Mouse (Mus musculus): Measurements from ENCODE around the gene Pknox1. TPM values are rescaled to one million over a fixed set of nuclear protein-coding genes. Genes with fewer than 3 reads are reported as not detected.
"Not testable (repeated sequence)": the region's sequence is repeated elsewhere in the genome, so short reads cannot be mapped to it uniquely, and the experiment has no call there.

The Pknox1 gene
- polyA plus RNA-seq, 1 experiment from 2014 or later = 39.4 TPM

DNA sequence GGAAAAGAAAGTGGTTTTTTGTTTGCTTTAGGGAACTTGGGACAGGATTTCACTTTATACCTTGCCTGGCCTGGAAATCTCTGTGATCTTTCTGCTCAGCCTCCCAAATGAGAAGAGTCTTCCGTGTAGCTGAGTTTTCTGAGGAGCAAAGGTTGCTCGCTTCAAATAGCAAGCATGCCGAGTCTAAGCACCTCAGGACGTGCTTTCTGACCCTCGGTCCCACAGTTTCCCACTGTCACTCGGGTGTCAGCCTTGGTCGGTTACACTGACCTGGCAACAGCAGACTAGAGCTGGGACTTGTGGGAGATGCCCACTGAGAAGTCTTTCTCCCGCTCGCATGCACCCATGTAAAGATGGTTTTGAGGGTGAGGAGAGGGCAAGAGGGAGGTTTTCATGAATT is 33.4 kb downstream of the Pknox1 start:
- Histone ChIP-seq H3K27me3 (replicated peaks; ENCODE audit: control insufficient read depth, insufficient read depth, low read length) (no peaks in the 10 kb centered on the region), H3K27ac (ENCODE audit: low read depth) (no peak overlapping the region), H3K4me1 (replicated peaks; ENCODE audit: control insufficient read depth, insufficient read depth, low read length) (no peaks in the 10 kb centered on the region), H3K9ac (ENCODE audit: low read length) (no peak overlapping the region), H3K36me3 (ENCODE audit: control insufficient read depth, insufficient read depth, low read length) (peaks cover 64% of the 10 kb centered on the region), H3K4me3 (ENCODE audit: low read depth, low read length) (no peak overlapping the region), H3K4me2 (ENCODE audit: low read length) (no peak overlapping the region), H3K9me3 (ENCODE audit: control insufficient read depth, low read length) (no peaks in the 10 kb centered on the region)
- no peak for DNase-seq (ENCODE audit: low spot score)
- WGBS = 90% methylated on average over 9 of the region's 9 CpGs
- no peak for ATAC-seq (replicated peaks; ENCODE audit: low FRiP score, low TSS enrichment, low read depth)

DNA sequence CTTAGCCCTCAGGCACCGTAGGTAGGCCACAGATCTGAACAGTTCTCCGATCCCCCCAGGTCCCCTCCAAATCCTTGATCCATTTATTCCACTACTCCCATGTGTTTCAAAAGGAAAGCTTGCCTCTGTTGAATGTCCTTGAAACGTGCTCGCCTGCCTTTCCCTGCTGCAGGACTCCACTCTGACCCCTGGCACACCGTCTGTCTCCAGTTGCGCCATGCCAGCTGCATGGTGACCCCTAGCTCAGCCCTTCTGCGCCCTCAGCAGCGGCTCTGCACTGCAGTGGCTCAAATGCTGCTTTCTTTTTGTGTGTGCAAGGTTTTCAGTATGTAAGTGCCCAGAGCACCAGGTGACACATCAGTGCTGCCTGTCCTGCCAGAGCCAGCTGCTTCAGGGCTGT is 34.1 kb downstream of the Pknox1 start:
- DNase-seq (ENCODE audit: low spot score) = no peak
- Histone ChIP-seq H3K9me3 (ENCODE audit: control insufficient read depth, low read length) (no peaks in the 10 kb centered on the region), H3K27ac (ENCODE audit: low read depth) (no peak overlapping the region), H3K36me3 (ENCODE audit: control insufficient read depth, insufficient read depth, low read length) (peaks cover 70% of the 10 kb centered on the region), H3K27me3 (replicated peaks; ENCODE audit: control insufficient read depth, insufficient read depth, low read length) (no peaks in the 10 kb centered on the region), H3K9ac (ENCODE audit: low read length) (no peak overlapping the region), H3K4me2 (ENCODE audit: low read length) (no peak overlapping the region), H3K4me1 (replicated peaks; ENCODE audit: control insufficient read depth, insufficient read depth, low read length) (no peaks in the 10 kb centered on the region), H3K4me3 (ENCODE audit: low read depth, low read length) (no peak overlapping the region)
- 92% methylated on average over 8 of the region's 8 CpGs for WGBS
- ATAC-seq (replicated peaks; ENCODE audit: low FRiP score, low TSS enrichment, low read depth) = no peak

DNA sequence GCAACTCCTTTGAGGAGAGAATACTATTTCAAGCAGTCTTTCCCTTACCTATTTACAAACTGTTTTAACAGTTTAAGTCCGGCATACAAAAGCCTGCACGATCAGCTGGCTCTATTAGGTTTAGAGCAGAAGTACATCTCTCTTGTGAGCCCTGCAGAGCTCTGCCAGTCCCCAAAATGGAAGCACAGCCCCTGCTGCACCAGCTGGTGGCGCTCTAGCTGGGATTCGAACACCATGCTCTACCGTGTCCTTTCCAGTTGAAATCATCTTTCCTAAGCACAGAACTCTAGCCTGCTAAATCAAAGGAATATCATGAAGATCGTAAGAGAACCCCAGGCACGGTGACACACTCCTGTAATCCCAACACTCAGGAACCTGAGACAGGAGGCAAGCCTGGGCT is 41.9 kb downstream of the Pknox1 start:
- DNase-seq (ENCODE audit: low spot score) (no peak), ATAC-seq (replicated peaks; ENCODE audit: low FRiP score, low TSS enrichment, low read depth) (no peak)
- Histone ChIP-seq H3K36me3 (ENCODE audit: control insufficient read depth, insufficient read depth, low read length) (peaks cover 52% of the 10 kb centered on the region), H3K9me3 (ENCODE audit: control insufficient read depth, low read length) (no peaks in the 10 kb centered on the region), H3K4me3 (ENCODE audit: low read depth, low read length) (no peak overlapping the region), H3K4me2 (ENCODE audit: low read length) (no peak overlapping the region), H3K9ac (ENCODE audit: low read length) (no peak overlapping the region), H3K27ac (ENCODE audit: low read depth) (no peak overlapping the region), H3K4me1 (replicated peaks; ENCODE audit: control insufficient read depth, insufficient read depth, low read length) (no peaks in the 10 kb centered on the region), H3K27me3 (replicated peaks; ENCODE audit: control insufficient read depth, insufficient read depth, low read length) (no peaks in the 10 kb centered on the region)
- WGBS = 83% methylated on average over 7 of the region's 7 CpGs

- Histone ChIP-seq H3K9me3 (ENCODE audit: control insufficient read depth, low read length) (no peaks in the 10 kb centered on the region), H3K36me3 (ENCODE audit: control insufficient read depth, insufficient read depth, low read length) (peaks cover 44% of the 10 kb centered on the region), H3K4me1 (replicated peaks; ENCODE audit: control insufficient read depth, insufficient read depth, low read length) (no peaks in the 10 kb centered on the region), H3K9ac (ENCODE audit: low read length) (no peak overlapping the region), H3K4me2 (ENCODE audit: low read length) (no peak overlapping the region), H3K27ac (ENCODE audit: low read depth) (no peak overlapping the region), H3K27me3 (replicated peaks; ENCODE audit: control insufficient read depth, insufficient read depth, low read length) (no peaks in the 10 kb centered on the region), H3K4me3 (ENCODE audit: low read depth, low read length) (no peak overlapping the region)
- DNase-seq (ENCODE audit: low spot score) = no peak
- WGBS = 81% methylated on average over 8 of the region's 8 CpGs
- ATAC-seq (replicated peaks; ENCODE audit: low FRiP score, low TSS enrichment, low read depth) = no peak
Observed at GRCm38 (mm10) chr17:31607256-31607951, 42.9 kb downstream of the Pknox1 start.

DNA sequence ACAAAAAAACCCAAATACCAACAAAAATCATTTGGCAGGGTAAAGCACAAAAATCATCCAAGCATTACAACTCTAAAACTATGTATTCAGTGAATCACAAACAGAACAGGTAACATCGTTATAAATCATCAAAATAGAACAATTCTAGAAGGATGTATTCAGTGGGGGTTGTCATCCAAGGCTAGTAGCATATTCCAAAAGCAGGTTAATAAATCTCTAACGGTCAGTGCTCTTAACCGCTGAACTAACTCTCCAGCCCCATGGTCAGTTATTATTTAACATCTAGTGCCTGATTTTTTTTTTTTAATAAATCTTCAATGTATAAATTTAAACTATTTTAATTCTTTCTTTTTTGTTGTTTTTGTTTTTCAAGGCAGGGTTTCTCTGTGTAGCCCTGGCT is 44.6 kb downstream of the Pknox1 start:
- not testable (repeated sequence) for H3K4me1 ChIP-seq (replicated peaks; ENCODE audit: control insufficient read depth, insufficient read depth, low read length); ATAC-seq (replicated peaks; ENCODE audit: low FRiP score, low TSS enrichment, low read depth); H3K27me3 ChIP-seq (replicated peaks; ENCODE audit: control insufficient read depth, insufficient read depth, low read length); H3K27ac ChIP-seq (ENCODE audit: low read depth); H3K4me3 ChIP-seq (ENCODE audit: low read depth, low read length); H3K9ac ChIP-seq (ENCODE audit: low read length); H3K4me2 ChIP-seq (ENCODE audit: low read length); DNase-seq (ENCODE audit: low spot score); H3K9me3 ChIP-seq (ENCODE audit: control insufficient read depth, low read length)
- WGBS = 90% methylated on average over 3 of the region's 3 CpGs
- H3K36me3 ChIP-seq (ENCODE audit: control insufficient read depth, insufficient read depth, low read length) = peaks cover 29% of the 10 kb centered on the region

GRCm38 (mm10) chr17:31609895-31610294 is 45.4 kb downstream of the Pknox1 start:
- no peak for DNase-seq (ENCODE audit: low spot score)
- Histone ChIP-seq H3K4me3 (ENCODE audit: low read depth, low read length) (no peak overlapping the region), H3K27ac (ENCODE audit: low read depth) (no peak overlapping the region), H3K27me3 (replicated peaks; ENCODE audit: control insufficient read depth, insufficient read depth, low read length) (no peaks in the 10 kb centered on the region), H3K36me3 (ENCODE audit: control insufficient read depth, insufficient read depth, low read length) (peaks cover 24% of the 10 kb centered on the region), H3K4me1 (replicated peaks; ENCODE audit: control insufficient read depth, insufficient read depth, low read length) (no peaks in the 10 kb centered on the region), H3K4me2 (ENCODE audit: low read length) (no peak overlapping the region), H3K9ac (ENCODE audit: low read length) (no peak overlapping the region), H3K9me3 (ENCODE audit: control insufficient read depth, low read length) (no peaks in the 10 kb centered on the region)
- no peak for ATAC-seq (replicated peaks; ENCODE audit: low FRiP score, low TSS enrichment, low read depth)
- WGBS = 85% methylated on average over 3 of the region's 3 CpGs

DNA sequence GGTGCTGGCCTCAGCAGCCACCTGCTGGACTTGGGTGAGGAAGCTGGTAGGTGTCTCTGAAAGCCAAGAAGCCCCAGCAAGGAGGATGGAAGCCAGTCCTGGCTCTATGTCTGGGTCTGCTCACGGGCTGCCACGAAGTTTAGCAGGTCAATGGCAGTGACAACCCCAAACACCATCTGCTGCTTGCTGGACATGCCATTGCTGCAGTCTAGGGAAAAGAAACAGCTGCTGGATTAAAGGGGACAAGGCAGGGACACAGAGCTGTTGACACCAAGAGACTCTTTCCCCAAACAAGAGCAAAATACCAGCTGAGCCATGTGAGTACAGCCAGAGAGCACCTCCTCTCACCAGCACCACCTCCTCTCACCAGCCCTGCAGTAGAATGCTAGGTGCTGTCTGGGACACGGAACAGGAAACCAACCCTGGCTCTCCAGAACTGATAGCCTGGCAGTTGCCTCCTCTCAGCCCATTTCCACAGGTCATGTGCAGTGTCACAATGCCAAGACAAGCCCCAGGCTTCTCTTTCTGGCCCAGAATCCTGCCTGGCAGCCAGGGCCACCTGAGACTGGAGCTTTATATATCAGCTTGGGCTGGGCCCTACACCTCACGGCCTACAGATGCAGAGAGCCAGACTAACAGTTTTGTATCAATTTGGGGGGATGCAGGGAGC is 48.7 kb downstream of the Pknox1 start:
- WGBS = 79% methylated on average over 4 of the region's 4 CpGs

GRCm38 (mm10) chr17:31623101-31623500 is 58.6 kb downstream of the Pknox1 start:
- Histone ChIP-seq H3K9me3 (ENCODE audit: control insufficient read depth, low read length) (no peaks in the 10 kb centered on the region), H3K4me2 (ENCODE audit: low read length) (no peak overlapping the region), H3K36me3 (ENCODE audit: control insufficient read depth, insufficient read depth, low read length) (no peaks in the 10 kb centered on the region), H3K4me1 (replicated peaks; ENCODE audit: control insufficient read depth, insufficient read depth, low read length) (no peaks in the 10 kb centered on the region), H3K4me3 (ENCODE audit: low read depth, low read length) (no peak overlapping the region), H3K27me3 (replicated peaks; ENCODE audit: control insufficient read depth, insufficient read depth, low read length) (no peaks in the 10 kb centered on the region), H3K27ac (ENCODE audit: low read depth) (no peak overlapping the region), H3K9ac (ENCODE audit: low read length) (no peak overlapping the region)
- no peak for ATAC-seq (replicated peaks; ENCODE audit: low FRiP score, low TSS enrichment, low read depth)
- 83% methylated on average over 4 of the region's 4 CpGs for WGBS
- no peak for DNase-seq (ENCODE audit: low spot score)

More for the DNA sequence above, 48.7 kb downstream of the Pknox1 start:
- no peak overlapping the region for H3K4me2 ChIP-seq (ENCODE audit: low read length)
- H3K4me3 ChIP-seq (ENCODE audit: low read depth, low read length) = no peak overlapping the region
- no peaks in the 10 kb centered on the region for H3K27me3 ChIP-seq (replicated peaks; ENCODE audit: control insufficient read depth, insufficient read depth, low read length)
- no peak for ATAC-seq (replicated peaks; ENCODE audit: low FRiP score, low TSS enrichment, low read depth)
- no peak for DNase-seq (ENCODE audit: low spot score)
- H3K9ac ChIP-seq (ENCODE audit: low read length) = no peak overlapping the region
- peaks cover 4% of the 10 kb centered on the region; the same call in 1 of the 2 replicates for H3K36me3 ChIP-seq (ENCODE audit: control insufficient read depth, insufficient read depth, low read length)
- no peak overlapping the region for H3K27ac ChIP-seq (ENCODE audit: low read depth)
- H3K4me1 ChIP-seq (replicated peaks; ENCODE audit: control insufficient read depth, insufficient read depth, low read length) = no peaks in the 10 kb centered on the region
- no peaks in the 10 kb centered on the region for H3K9me3 ChIP-seq (ENCODE audit: control insufficient read depth, low read length)

DNA sequence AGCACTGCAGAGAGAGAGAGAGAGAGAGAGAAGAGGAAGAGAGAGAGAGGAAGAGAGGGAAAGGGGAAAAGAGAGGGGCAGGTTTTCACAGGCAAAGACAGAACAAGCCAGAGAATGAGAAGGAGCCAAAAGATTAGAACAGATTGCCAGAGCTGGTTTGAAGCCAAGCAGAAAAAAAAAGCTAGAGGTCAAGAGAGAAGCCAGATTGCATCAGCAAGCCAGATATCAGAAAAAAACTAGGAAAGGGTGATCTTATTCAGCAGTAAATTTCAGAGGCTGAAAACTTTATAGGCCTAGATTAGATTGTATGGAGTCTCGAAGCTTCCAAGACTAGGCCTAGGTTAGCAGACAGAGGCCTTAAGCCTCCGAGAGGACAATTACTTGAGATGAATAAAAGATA is 63.4 kb downstream of the Pknox1 start:
- ATAC-seq (replicated peaks; ENCODE audit: low FRiP score, low TSS enrichment, low read depth) = no peak
- Histone ChIP-seq H3K9ac (ENCODE audit: low read length) (no peak overlapping the region), H3K4me3 (ENCODE audit: low read depth, low read length) (no peak overlapping the region), H3K4me2 (ENCODE audit: low read length) (no peak overlapping the region), H3K4me1 (replicated peaks; ENCODE audit: control insufficient read depth, insufficient read depth, low read length) (no peaks in the 10 kb centered on the region), H3K36me3 (ENCODE audit: control insufficient read depth, insufficient read depth, low read length) (no peaks in the 10 kb centered on the region), H3K27ac (ENCODE audit: low read depth) (no peak overlapping the region), H3K9me3 (ENCODE audit: control insufficient read depth, low read length) (no peaks in the 10 kb centered on the region), H3K27me3 (replicated peaks; ENCODE audit: control insufficient read depth, insufficient read depth, low read length) (no peaks in the 10 kb centered on the region)
- no peak for DNase-seq (ENCODE audit: low spot score)
- 93% methylated on average over 2 of the region's 2 CpGs for WGBS

All from intestine, embryonic 14.5 days (tissue).